Mouse (Mus musculus) midbrain, embryonic 14.5 days (tissue): ENCODE measurements around the gene Sell. TPM values are rescaled to one million over a fixed set of nuclear protein-coding genes. Genes with fewer than 3 reads are reported as not detected.

Source experiments
- ATAC-seq: fragments of 200-750 bp; cut with Nextera tagmentation; 2 replicates; pipeline ENCODE4 v1.8.0; 2017; ENCODE audit warnings: moderate number of reproducible peaks, moderate library complexity; ENCODE audit not compliant: low FRiP score, low TSS enrichment
- DNase-seq: peaks from one replicate; pipeline ENCODE4 v3.0.0-alpha.2; 2015
- H3K27ac ChIP-seq: fragments of 300-500 bp; sonication (generic); replicated peaks from 2 replicates; pipeline ENCODE4 v1.5.1; 2014; ENCODE audit warnings: mild to moderate bottlenecking, low read depth, low read length, moderate library complexity
- H3K27me3 ChIP-seq: fragments of 300-500 bp; sonication (generic); 2 replicates; pipeline ENCODE4 v1.6.1; 2014; ENCODE audit warnings: low read length, control low read depth, mixed read lengths; ENCODE audit not compliant: control insufficient read depth, insufficient read depth
- H3K36me3 ChIP-seq: fragments of 300-500 bp; sonication (generic); 2 replicates; pipeline ENCODE4 v1.6.1; 2014; ENCODE audit warnings: low read length, control low read depth; ENCODE audit not compliant: control insufficient read depth, insufficient read depth
- H3K4me1 ChIP-seq: fragments of 300-500 bp; sonication (generic); 2 replicates; pipeline ENCODE4 v1.6.1; 2014; ENCODE audit warnings: mild to moderate bottlenecking, antibody characterized with exemption, low read length, control low read depth; ENCODE audit not compliant: control insufficient read depth, insufficient read depth
- H3K4me2 ChIP-seq: fragments of 300-500 bp; sonication (generic); 2 replicates; pipeline ENCODE4 v1.6.1; 2014; ENCODE audit warnings: mild to moderate bottlenecking, low read length, moderate library complexity
- H3K4me3 ChIP-seq: fragments of 300-500 bp; sonication (generic); replicated peaks from 2 replicates; pipeline ENCODE4 v1.5.1; 2014; ENCODE audit warnings: low read depth, low read length
- H3K9ac ChIP-seq: fragments of 300-500 bp; sonication (generic); replicated peaks from 2 replicates; pipeline ENCODE4 v1.6.1; 2014; ENCODE audit warnings: mild to moderate bottlenecking, low read length, moderate library complexity
- H3K9me3 ChIP-seq: fragments of 300-500 bp; sonication (generic); 2 replicates; pipeline ENCODE4 v1.6.1; 2016; ENCODE audit warnings: low read length, control low read depth, mixed read lengths; ENCODE audit not compliant: control insufficient read depth
- WGBS: fragments of 180-500 bp; shearing (Covaris S2); extraction: QIAGEN DNeasy Blood & Tissue Kit; methylation state at CpG from one replicate; pipeline ENCODE4 v1.1.7; 2014; 5-methylcytosine and 5-hydroxymethylcytosine counted together
- polyA plus RNA-seq: library from polyadenylated mRNA; unstranded; fragments of >200 nt; fragmentation: Nextera tagmentation; extraction: Ambion mirVana; gene quantifications from 2 replicates; pipeline ENCODE4 v1.2.1, GENCODE M21; 2014

The Sell gene
- polyA plus RNA-seq, 1 experiment from 2014 or later = 0.33 TPM

DNA sequence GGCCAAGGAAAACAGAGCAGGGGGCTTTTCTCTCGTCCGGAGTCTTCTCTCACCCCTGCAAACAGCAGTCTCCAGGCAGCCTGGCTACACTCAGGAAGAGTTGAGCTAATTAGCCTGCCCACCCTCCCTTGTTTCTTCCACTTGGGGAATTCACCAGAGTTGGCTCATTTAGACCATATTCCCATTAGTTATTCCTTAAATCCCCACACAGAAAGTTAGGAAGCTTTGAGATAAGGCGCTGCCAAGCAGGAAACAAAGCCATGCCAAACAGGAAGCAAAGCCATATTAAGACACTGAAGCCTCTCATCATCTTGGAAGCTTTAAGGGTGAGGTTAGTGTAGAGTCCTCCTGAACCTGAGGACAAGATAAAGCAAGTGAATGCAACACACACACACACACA, 18.2 kb upstream of the Sell start:
- no peak overlapping the region for H3K9ac ChIP-seq
- H3K4me2 ChIP-seq = no peak overlapping the region
- no peak overlapping the region for H3K27ac ChIP-seq
- DNase-seq = no peak
- H3K9me3 ChIP-seq = no peaks in the 10 kb centered on the region
- no peaks in the 10 kb centered on the region for H3K4me1 ChIP-seq
- H3K36me3 ChIP-seq = no peaks in the 10 kb centered on the region
- no peak for ATAC-seq
- no peaks in the 10 kb centered on the region for H3K27me3 ChIP-seq
- WGBS = 69% methylated on average over 3 of the region's 3 CpGs
- H3K4me3 ChIP-seq = no peak overlapping the region

DNA sequence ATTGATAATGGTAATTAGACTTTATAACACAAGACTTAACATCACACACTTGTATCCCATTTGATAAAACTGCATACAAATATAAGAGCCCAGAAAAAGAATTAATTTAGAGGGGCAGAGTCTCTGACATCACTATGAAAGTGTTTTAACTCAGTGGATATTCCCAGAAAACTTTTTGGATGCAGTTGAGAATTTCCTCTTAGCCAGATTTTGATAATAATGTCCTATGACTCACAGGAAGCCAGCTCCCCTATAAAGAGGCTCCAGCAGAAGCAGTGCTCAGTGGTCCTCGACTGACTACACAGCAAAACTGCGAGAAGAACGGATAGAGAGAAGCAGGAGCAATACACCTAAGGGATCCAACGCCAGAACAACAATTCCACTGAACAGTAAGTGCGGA, 13.8 kb upstream of the Sell start, which contains the start of gene Sele:
Gene Sele (plus strand): TSS at position 301 of the 400 bp plus-strand sequence.
- Histone ChIP-seq H3K27me3 (no peaks in the 10 kb centered on the region), H3K4me2 (no peak within 1 kb of the TSS), H3K9ac (no peak within 1 kb of the TSS), H3K27ac (no peak within 1 kb of the TSS), H3K4me1 (no peaks in the 10 kb centered on the region), H3K4me3 (no peak within 1 kb of the TSS), H3K36me3 (no peaks in the 10 kb centered on the region), H3K9me3 (no peaks in the 10 kb centered on the region)
- DNase-seq = no peak
- 80% methylated on average over 5 of the region's 5 CpGs for WGBS
- ATAC-seq = no peak

DNA sequence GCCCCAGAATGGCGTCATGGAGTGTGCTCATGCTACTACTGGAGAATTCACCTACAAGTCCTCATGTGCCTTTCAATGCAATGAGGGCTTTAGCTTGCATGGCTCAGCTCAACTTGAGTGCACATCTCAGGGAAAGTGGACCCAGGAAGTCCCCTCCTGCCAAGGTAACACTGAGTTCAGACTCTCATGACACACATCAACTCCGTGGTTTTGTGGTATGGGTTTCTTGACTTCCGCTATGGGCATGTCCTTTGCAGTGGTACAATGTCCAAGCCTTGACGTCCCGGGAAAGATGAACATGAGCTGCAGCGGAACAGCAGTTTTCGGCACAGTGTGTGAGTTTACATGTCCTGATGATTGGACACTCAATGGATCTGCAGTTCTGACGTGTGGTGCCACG, 8.2 kb upstream of the Sell start:
- no peaks in the 10 kb centered on the region for H3K27me3 ChIP-seq
- no peak overlapping the region for H3K27ac ChIP-seq
- no peaks in the 10 kb centered on the region for H3K9me3 ChIP-seq
- no peak overlapping the region for H3K9ac ChIP-seq
- no peak for DNase-seq
- no peak for ATAC-seq
- no peaks in the 10 kb centered on the region for H3K4me1 ChIP-seq
- 94% methylated on average over 9 of the region's 9 CpGs for WGBS
- H3K4me3 ChIP-seq = no peak overlapping the region
- no peak overlapping the region for H3K4me2 ChIP-seq
- no peaks in the 10 kb centered on the region for H3K36me3 ChIP-seq

DNA sequence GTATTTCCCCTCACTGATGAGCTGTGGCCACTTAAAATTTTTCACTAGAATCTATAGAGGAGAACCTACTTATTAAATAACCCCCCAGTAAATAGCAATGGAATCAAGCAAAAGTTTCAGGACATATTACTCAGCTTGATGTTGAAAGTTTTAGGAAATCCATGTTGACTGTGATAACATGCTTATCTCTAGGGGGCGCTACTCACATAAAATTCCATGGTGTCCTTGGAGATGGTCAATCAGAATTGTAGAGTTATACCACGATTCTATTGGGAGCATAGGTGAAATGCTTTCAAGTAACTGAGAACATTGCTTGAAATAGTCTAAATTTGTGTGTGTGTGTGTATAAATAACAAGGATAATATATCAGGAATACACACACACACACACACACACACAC, 7.0 kb upstream of the Sell start:
- H3K4me2 ChIP-seq = no peak overlapping the region
- H3K27ac ChIP-seq = no peak overlapping the region
- H3K4me3 ChIP-seq = no peak overlapping the region
- H3K27me3 ChIP-seq = no peaks in the 10 kb centered on the region
- no peaks in the 10 kb centered on the region for H3K4me1 ChIP-seq
- H3K9ac ChIP-seq = no peak overlapping the region
- no peaks in the 10 kb centered on the region for H3K36me3 ChIP-seq
- DNase-seq (no peak), ATAC-seq (no peak)
- H3K9me3 ChIP-seq = no peaks in the 10 kb centered on the region
- 57% methylated on average over 2 of the region's 2 CpGs for WGBS

DNA sequence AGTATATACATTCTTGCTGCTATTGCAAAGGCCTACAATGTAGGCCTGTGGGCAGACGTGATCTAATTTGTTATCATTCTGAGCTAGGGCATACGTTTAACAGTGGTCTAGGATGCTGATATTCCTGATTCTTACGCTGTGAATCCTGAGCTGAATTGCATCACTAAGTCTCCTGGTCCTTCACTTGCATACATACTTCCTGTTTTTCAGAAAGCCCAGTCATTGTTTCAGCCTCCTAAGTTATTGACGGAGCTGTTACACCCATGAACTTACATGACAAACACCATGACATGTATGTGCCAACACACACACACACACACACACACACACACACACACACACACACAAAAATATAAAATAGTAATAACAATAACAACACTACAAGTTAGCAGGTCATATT, 1.7 kb upstream of the Sell start:
- no peak for DNase-seq
- H3K4me3 ChIP-seq = no peak overlapping the region
- H3K27me3 ChIP-seq = no peaks in the 10 kb centered on the region
- no peak for ATAC-seq
- H3K27ac ChIP-seq = no peak overlapping the region
- H3K4me2 ChIP-seq = no peak overlapping the region
- no peaks in the 10 kb centered on the region for H3K9me3 ChIP-seq
- no peak overlapping the region for H3K9ac ChIP-seq
- H3K4me1 ChIP-seq = no peaks in the 10 kb centered on the region
- no peaks in the 10 kb centered on the region for H3K36me3 ChIP-seq
- WGBS = 98% methylated on average over 4 of the region's 4 CpGs

DNA sequence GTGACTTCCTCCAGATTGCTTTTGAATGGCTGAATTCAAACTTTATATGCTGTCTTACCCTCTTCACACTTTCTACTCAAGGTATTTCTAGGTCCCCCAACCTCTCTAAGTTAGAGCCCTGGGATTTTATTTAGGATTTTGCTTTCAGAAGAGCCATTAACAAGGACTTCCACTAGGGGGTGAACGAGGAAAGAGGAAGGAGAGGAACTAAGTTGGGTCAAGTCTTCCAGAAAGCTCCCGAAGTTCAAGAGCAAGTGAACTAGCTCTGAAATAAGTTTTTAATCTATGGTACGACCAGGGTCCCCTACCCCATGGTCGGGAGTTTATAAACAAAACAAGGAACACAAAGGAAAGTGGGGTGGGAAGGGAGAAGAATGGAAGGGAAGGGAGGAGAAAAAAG, 504 bp upstream of the Sell start:
- H3K4me2 ChIP-seq = no peak overlapping the region
- no peaks in the 10 kb centered on the region for H3K9me3 ChIP-seq
- H3K9ac ChIP-seq = no peak overlapping the region
- no peak overlapping the region for H3K4me3 ChIP-seq
- WGBS = 52% methylated on average over 4 of the region's 4 CpGs
- H3K27ac ChIP-seq = no peak overlapping the region
- no peak for ATAC-seq
- no peaks in the 10 kb centered on the region for H3K27me3 ChIP-seq
- no peaks in the 10 kb centered on the region for H3K4me1 ChIP-seq
- DNase-seq = no peak
- H3K36me3 ChIP-seq = no peaks in the 10 kb centered on the region

DNA sequence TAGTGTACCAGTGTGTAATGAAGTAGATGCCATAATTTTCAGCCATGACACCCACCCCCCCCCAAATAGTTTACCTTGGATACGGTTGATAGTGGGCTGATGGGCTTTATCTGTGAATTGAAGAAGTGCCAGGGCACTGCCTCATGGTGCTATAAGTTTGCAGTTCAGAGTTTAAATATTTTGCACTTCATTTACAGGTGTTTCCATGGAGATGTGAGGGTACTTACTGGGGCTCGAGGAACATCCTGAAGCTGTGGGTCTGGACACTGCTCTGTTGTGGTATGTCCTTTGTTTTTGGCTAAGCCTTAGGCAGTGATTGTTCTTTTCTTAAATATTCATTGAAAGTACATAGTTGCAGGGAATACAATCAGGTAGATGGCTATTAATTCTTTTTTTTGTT, 1.1 kb downstream of the Sell start:
- Histone ChIP-seq H3K9me3 (no peaks in the 10 kb centered on the region), H3K9ac (no peak overlapping the region), H3K4me2 (no peak overlapping the region), H3K27me3 (no peaks in the 10 kb centered on the region), H3K4me3 (no peak overlapping the region), H3K27ac (no peak overlapping the region), H3K36me3 (no peaks in the 10 kb centered on the region), H3K4me1 (no peaks in the 10 kb centered on the region)
- 45% methylated on average over 2 of the region's 2 CpGs for WGBS
- ATAC-seq (no peak), DNase-seq (no peak)

DNA sequence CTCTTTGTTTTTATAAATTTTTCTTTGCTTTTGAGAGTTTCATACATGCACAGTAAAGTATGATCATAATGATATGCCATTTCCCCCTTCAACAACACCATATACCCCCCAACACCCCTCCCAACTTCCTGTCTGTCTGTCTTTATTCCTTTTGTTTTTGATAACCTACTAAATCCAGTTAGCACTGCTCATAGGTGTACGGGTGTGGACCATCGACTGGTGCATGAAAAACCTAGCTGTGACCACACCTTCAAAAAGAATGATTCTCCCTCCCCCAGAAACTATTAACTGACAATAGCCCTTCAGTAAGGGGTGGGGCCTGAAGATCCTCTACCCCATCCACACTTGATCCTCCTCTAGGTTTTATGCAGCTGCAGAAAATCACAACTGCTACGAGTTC, 2.0 kb downstream of the Sell start:
- Histone ChIP-seq H3K9ac (no peak overlapping the region), H3K27ac (no peak overlapping the region), H3K4me1 (no peaks in the 10 kb centered on the region), H3K27me3 (no peaks in the 10 kb centered on the region), H3K9me3 (no peaks in the 10 kb centered on the region), H3K36me3 (no peaks in the 10 kb centered on the region), H3K4me2 (no peak overlapping the region), H3K4me3 (no peak overlapping the region)
- no peak for ATAC-seq
- WGBS = 72% methylated on average over 3 of the region's 3 CpGs
- no peak for DNase-seq

DNA sequence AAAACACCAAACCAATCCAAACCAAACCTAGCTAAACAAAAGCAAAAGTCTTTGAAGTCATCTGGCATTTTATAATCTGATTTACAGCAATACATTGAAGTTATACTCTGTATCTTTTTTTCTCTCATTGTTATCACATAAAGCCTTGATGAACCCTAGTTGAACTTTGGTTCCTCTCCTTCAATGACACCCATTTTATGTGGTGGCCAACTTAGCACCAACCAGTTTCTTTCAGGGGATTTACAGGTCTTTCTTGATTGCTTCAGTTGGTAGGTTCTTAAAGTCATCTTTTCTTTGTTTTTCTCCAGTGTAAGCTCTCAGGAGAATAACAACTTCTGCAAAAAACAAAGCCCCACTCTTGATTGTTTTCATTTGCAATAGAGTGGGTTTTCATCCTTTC, 7.5 kb downstream of the Sell start:
- no peak overlapping the region for H3K4me3 ChIP-seq
- H3K9ac ChIP-seq = no peak overlapping the region
- no peaks in the 10 kb centered on the region for H3K4me1 ChIP-seq
- no peak overlapping the region for H3K4me2 ChIP-seq
- no peaks in the 10 kb centered on the region for H3K27me3 ChIP-seq
- DNase-seq (no peak), ATAC-seq (no peak)
- H3K36me3 ChIP-seq = no peaks in the 10 kb centered on the region
- H3K9me3 ChIP-seq = no peaks in the 10 kb centered on the region
- H3K27ac ChIP-seq = no peak overlapping the region
